Mouse (Mus musculus): ENCODE measurements at regions not wholly inside any gene's neighbourhood (a gene's known extent, or its start where the extent isn't known, plus 50 kb on each side); places are given as distances from the start of the nearest gene placed in this dataset.

DNA sequence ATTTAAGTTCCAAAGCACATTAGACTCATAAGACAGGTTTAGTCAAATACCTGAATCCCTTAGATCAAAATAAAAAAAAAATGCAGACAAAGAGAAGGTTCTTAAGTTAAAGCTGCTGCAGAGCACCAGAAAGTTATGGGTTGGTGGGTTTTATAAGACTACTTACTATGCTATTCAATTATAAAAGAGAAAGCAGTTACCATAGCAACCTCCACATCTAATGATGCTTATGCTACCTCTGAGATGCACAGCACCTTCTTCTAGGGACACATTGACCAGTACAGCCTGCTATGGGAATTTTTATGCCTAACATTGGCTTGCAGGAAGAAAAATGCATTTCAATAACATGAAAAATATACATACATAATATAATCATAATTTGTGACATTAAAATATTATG, 512.1 kb upstream of the Id4 start:
- DNase-seq (ENCODE audit: low spot score): no peak

DNA sequence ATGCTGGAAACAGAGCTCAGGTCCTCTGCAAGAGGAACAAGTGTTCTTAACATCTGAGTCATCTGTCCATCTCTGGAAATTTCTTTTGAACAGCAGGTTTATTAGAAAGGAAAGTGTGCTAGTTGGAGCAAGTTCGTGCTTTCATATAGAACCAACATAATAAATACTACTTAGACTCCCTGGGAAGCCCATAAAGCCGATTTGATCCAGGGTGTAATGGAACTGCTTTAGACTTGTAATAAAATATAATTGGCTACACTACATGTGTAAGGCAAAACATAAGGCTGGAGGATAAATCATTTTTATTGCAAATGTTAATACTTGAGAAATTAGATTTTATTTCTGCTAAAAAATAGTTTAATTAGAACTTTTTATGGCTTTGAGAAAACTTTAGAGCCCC, 510.0 kb upstream of the Id4 start:
- DNase-seq (ENCODE audit: low spot score): no peak

DNA sequence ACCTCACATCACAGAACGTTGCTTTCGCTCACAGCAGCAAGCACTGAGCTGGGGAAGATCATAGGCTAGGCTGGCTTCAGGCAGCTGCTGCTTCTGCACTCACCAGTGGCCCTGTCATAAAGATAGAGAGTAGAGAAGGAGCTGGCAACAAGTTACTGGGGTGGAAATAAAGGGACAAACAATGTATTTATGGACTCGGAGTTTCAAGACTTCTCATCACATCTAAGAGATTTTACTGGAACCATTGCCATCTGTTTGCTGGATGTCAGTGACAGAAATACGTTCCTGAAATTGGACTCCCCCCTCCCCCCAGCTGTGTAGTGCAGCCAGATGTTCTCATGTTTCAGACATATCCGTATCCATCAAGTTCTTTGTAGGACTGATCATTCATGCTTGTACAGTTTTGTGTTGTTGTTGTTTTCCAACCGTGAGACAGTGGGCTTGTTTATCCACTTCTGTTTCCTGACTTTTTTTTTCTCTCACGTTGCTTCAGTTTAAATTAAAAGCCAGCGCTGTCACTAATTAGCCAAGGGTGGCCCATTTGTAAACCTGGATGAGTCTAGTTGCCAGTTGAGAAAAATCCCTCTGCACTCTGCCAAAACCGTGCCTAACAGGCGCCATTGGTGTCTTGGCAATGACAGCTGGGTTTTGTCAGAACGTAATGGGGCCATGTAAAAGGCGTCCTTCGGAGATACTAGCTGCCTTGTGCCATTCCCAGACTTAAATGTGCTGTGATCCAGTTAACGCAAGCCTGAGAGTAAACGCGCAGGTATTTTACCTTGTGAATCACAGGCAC, 496.0 kb upstream of the Id4 start:
- no peak for DNase-seq (ENCODE audit: low spot score)

DNA sequence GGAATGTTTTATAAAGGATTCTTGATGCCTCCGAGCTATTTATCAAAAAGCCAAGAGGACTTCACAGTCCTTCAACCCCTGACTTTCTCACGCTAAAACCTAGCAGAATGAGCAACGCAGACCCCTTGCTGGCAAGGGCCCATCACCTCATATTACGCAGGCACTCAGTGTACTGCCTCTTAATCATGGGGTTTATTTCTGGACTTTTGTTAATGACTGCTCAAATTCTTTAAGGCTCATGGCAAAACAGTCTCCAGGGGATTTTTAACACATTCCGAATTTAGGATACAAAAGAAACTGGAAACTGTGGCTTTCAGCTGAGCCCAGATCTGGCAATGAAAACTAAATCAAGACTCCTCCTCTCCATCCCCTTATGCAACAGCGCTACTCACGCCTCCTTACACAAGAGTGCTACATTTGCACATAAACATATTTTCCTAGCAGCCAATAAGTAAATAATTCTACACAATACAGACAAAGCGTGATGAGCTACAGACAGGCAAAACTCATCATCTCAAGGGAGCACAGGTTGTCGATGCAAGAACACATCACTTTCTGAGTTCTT, 492.0 kb upstream of the Id4 start:
- no peak for DNase-seq (ENCODE audit: low spot score)

DNA sequence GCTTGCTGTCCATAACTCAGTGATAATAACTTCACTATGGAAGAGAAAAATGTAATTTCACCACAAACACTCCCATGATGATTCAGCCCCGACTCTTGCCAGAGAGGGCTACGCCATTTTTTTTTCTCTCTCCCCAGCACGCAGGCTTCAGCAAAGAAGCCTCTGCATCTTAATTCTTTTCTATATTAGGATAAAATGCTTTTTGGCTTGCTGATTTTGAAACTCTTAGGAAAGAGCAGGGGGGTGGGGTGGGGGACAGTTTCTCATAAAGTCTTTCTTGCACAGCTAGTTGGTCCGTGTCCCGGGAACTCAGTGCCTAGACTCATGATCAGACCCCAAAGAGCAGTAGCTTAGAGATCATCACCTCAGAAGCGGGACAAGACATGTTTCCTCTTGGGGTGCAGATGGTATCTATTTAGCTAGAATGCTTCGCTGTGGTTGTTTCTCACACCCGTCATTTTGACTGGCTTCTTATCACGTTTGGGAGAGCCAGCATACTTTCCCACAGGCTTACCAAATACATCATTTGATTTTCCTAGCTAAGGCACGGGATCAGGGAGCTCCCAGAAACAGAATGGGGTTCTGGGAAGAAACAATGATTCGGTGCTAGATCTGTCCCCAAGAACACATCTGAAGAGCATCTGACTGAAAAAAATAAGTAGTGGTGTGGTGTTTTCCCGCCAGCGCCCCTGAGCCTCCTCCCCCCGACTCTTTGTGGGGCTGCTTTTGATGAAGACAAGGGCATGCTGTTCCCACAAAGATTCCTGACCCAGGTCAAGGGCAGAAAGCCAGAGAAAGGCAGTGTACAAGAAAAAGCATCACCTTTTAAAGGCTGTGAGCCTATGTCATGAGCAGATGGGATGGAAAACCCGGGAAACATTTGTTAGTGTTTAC, 483.6 kb upstream of the Id4 start:
- DNase-seq (ENCODE audit: low spot score): no peak

DNA sequence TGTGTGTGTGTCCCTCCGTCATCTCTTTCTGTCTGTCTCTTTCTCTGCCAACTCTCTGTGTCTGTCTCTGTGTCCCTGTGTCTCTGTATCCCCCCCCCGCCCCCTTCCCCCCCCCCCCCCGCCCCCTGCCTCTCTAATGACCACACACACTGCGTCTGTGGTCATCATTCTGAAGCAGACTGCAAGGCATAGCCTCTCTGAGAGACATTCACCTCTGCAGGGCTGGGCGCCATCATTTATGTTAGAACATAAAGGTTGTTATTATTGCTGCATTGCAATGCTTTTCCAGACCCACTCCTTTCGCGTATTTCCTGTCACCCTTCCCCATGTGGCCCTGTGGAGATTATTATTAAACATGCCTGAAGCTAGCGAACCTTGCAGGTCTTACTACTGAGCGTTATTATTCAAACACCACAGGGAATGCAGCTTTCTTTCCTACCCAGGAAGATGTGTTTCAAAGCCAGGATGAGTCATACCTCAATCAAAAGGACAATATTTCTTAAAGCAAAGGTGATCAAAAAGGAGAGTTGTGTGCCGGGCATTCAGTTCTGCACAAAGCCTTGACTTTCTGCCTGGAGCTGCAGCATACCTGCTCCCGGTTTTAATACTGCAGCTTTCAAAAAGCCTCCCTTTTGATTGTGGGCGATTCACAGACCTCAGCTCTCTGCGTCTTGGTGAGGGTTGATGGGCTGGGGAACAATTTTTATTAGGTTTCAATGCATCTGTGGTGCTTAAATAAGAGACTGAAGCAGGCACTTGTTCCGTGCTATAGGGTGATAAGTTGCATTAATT, 482.6 kb upstream of the Id4 start:
- no peak for DNase-seq (ENCODE audit: low spot score)

DNA sequence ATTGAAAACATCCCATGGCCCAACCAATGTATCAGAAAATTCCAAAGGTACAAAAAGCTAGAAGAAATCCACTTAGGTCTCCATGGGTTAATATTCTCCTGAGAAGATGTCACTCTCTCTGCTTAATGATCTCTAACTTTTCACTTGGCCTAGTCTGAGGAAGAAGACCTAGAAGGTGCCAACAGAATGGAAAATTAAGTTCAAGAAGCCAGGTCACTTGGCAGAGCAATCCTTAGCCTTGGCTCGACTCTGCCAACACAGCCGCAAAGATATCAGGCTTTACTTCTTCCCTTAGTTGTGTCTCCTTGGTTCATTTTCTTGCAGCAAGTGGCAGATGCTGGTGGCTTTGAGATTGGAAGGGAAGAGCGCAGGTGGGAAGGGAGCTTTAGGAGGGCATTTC, 476.6 kb upstream of the Id4 start:
- no peak for DNase-seq (ENCODE audit: low spot score)

DNA sequence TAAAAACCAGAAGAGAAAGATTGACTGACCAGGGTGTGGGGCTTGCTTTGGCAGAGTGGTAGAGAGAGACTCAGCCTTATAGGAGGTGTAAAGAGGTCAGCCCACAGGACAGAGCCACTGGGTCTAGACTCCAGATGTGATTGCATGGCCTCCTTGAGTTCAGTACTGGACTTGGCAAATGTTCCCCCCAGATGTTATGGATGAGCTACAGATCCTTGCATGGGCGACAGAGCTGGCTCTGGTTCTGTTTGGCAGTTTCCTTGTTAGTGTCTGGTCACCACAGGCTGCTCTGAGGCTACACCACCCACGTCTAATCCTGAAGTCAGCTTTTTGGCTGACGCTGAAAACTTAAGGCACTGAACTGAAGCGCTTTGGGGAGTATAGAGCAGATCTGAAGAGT, 463.2 kb upstream of the Id4 start:
- no peak for DNase-seq (ENCODE audit: low spot score)

DNA sequence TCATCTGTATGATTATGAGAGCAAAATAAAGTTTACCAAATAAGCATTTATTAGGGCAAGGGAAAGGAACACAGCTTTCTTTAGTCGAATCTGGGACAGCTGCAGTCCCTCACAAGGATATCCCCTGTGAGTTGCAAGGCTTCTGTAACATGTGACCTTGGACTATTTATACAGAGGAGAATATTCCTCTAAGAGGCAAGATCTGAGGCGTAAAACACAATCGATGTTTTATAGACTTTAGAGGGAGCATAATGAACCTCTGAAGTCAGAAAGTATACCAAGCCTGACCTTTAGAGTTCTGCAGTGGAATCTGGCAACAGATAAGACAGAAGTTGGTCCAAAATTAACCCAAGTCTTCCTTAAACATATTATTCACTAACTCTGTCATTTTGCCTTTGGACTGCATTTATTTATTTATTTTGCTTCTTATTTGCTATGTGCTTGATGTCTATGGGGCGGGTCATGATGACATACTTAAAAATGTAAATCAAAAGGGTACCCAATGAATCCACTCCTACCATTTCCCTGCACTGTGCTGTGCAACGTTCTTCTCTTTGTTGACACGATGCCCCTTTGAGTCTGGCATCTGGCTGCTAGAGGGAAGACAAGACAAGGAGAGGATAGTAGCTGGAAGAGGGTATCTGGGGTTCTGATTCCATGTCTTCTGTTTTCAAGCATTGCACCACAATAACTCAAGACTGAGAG, 449.2 kb upstream of the Id4 start:
- DNase-seq (ENCODE audit: low spot score): no peak

DNA sequence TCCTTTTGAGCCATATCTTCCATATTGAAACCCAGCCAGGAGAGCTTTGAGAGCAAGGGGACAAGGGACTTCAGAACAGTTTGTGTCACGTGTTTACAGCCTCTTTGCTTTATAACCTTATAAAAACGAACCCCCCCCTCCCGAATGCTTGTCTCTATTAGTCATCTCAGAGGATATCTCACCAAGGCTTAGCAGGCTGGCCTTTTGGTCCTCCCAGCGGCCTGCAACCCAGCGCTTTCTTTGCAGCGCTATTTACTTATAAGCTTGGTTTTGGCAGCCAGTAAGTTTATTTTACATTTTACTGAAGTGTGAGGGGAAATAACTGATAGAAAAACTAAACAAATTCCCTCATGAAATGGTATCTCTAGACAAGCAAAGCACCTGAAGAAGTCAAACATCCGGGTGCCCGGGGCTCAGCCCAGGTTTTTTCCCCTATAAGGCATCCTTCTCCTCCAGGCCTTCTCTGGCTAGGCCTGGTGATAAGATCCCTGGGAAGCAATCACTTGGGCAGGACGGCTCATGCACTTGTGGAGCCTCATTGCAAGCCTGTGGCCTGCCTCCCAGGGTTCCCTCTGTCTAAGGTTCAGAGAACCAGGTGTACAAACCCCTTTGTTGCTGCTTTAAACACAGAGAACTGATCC, 442.0 kb upstream of the Id4 start:
- no peak for DNase-seq (ENCODE audit: low spot score)

DNA sequence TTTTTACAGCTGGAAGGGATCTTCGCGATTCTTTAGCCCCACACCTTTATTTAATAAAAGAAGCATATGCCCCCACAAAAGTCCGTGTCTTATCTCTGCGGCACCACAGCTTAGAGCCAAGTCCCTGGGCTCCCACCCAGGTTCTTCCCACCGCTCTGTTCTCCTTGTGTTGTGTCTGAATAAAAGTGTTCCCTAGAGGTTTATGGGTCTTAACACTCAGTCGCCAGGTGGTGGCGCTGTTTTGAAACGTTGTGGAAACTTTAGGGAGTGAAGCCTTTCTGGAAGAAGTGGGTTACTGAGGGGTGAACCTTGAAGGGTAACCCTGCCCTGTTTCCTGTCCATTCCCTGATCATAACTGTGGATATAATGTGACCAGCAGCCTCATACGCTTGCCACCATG, 424.5 kb upstream of the Id4 start:
- no peak for DNase-seq (ENCODE audit: low spot score)

DNA sequence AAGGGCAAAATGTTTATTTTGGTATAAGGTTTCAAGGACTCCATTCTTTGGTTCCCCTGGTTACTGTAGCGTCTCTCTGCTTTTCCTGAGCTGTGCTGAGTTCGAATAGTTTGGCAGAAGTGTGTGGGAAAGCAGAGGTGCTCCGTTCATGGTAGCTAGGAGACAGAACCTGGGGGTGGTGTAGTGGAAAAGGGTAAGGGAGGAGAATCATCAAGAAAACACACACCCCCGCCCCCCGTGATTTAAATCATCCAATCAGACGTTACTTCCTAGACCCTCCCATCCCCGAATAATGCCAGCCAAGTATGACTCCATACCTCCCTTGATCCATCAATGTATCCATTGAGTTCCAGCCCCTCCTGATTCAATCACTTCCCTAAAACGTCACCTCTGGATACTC, 418.6 kb upstream of the Id4 start:
- DNase-seq (ENCODE audit: low spot score): no peak

DNA sequence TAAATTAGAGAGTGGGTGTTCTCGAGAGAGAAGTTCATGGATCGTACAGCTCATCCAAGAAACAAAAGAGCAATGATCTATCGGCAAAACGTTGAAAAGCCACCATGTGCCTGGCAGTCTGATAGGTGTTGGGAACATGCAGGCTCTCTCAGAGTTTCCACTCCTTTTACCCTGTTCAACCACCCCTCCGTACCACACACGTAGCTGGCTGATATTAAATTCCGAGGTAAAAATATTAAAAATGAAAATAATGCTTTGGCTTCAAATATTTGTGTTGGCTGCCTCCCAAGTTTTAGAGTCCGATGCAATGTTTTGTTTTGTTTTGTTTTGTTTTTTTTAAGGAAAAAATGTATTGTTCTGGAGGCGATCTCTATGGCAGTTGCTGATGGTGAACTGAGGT, 418.0 kb upstream of the Id4 start:
- no peak for DNase-seq (ENCODE audit: low spot score)

DNA sequence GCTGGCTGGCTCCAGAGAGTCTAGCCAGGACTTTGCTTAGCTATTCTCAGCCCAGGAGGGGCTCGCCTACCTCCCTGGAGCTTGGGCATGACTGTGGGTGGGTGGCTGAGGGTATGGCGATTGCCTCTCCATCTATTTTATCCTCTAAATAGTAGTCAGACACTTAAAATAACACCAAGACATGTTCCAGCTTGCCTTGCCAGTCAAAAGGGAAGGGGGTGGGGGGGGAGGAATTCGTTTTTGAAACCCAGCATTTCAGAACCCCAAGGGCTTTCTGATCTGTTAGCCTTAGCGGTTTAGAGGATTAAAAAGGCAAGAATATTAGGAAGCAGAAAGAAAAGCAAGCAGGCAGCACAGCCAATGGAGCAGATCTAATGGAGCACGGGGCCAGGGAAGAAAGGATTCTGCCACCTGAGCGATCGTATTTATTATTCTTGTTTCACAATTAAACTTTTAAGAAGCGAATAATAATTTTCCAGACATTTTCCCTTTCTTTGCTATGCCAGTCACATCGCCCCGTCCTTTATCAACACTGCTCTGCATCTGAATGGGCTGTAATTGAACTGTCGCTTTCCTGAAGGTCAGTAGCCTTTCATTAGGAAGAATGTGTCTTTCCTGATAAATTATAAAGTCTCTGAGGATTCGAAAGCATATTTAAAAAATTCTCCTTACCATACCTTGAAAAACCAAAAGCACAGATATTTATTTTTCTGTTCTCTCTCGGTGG, 417.3 kb upstream of the Id4 start:
- DNase-seq (ENCODE audit: low spot score): no peak

DNA sequence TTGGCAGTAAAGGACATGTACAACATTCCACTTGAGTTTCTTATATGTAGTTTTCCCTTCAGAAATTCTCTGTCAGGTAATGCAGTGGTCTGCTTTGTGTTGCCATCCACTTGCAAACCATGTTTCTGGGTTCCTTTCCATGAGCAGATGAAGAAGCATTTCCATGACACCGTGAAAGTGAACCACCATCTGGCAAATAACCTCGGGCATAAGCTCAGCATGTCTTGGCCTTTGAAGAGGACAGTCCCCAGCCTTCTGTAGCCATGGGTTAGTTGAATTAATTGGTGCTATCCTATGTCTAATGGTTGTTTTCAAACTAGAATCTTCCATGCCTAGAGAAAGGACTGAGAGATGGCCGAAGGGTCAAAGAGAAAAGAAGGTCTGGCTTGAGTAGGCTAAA, 414.3 kb upstream of the Id4 start:
- DNase-seq (ENCODE audit: low spot score): no peak

DNA sequence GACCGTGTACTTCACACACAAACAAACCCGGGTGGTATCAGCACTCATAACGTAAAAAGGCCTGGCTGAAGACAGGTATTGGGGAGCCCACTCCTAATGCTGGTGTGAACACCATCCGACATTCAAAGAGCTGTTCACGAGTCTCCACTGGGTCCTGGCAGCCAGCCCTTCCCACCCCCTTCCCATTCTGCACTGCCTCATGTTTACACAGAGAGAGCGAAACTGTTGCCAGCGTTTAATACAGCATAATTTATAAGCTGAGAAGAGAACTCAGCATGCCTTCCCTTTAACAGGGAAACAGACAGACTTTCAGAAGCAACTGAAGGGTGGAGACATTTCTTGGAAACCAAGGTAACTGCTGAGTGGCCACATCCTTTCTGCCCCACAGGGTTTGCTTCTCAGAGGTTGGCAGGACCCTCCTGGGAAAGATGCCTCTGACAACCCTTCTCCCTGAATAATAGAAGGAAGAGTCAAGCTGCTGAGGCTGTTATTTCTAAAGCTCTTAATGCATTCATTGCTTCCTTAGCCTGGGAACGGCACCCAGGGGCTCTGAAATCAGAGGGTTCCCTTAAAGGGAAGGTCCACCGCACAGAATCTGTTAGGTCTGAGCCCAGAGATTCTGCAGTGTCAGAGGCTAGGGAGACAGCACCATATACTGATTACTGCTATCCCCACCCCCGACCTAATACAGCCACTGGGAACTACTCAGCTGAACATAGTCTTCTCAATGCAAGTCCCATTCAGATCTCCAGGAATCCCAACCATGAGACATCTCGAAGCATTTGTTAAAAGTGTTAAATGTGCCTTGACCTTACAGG, 412.4 kb upstream of the Id4 start:
- DNase-seq (ENCODE audit: low spot score): no peak

DNA sequence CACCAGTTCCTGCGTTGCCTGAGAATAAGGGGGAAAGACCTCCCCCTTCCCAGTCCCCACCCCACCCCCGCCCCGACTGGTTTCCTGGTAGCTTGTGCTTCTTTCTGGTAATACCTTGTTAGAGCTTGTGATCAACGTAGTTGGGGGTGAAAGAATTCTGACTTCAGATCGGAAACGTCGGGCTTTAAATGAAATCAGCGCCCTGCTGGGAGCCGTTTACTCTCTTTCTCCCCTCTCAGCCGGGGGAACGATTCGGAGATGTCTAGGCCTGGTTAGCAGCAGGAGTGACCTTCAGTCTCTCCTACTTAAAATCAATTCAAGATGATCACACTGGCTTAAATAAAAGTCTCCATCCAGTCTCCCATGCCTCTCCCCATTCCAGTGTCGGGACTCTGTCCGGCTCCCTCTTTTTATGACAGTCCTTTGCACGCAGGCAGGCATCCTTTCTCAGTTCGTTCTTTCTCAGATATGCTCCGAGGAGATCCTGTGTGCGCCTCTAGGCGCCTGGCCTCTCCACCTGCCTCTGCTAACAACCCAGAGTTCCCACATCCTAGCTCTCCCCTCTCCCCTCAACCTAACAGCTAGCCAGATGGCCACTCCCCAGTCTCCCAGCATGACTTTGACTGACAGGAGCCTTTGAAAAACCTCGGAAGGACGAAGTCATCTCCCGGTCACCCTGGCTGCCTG, 405.5 kb upstream of the Id4 start:
- no peak for DNase-seq (ENCODE audit: low spot score)

DNA sequence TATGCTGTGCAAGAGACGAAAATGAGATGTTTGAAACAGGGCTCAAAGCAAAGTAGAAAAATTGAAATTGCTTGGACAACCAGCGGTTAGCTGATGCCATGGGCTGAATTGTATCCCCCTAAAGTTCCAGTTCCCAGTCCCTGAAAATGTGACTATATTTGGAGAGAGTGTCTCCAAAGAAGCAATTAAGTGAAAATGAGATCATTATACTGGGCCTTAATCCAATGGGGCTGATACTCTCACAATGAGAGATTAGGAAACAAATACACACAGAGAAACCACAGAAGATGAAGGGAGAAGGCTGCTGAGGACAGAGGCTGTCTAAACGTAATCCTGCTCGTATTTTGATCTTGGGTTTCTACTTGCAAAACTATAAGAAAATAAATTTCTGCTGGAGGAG, 402.1 kb upstream of the Id4 start:
- DNase-seq (ENCODE audit: low spot score): no peak

DNA sequence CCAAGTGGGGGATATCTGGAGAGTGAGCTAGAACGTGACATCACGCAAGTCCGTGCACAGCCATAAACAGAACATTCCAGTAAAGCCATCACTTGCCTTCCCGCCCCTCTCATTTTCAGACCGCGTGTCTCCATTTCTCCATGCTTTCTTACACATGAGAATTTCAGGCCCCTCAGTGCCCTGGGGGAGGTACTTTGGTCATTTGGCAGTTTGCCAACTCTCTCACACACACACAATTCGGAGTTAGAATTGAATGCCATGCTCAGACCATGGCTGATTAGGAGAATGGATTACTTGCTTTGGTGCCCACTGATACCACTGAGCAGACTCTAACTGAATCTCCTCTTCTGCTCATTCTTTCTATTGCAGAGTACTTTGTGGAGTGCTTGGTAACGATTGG, 400.7 kb upstream of the Id4 start:
- no peak for DNase-seq (ENCODE audit: low spot score)
